Mouse (Mus musculus): ENCODE data around the gene Rlf. TPM values are rescaled to one million over a fixed set of nuclear protein-coding genes. Genes with fewer than 3 reads are reported as not detected.
A peak's percentile ranks its signal among the peaks of the same experiment; 100 is the strongest.

Gene Rlf
- total RNA-seq (2022), result 1 to 10 TPM; 7.6 to 9.3 (median 8.5) TPM

DNA sequence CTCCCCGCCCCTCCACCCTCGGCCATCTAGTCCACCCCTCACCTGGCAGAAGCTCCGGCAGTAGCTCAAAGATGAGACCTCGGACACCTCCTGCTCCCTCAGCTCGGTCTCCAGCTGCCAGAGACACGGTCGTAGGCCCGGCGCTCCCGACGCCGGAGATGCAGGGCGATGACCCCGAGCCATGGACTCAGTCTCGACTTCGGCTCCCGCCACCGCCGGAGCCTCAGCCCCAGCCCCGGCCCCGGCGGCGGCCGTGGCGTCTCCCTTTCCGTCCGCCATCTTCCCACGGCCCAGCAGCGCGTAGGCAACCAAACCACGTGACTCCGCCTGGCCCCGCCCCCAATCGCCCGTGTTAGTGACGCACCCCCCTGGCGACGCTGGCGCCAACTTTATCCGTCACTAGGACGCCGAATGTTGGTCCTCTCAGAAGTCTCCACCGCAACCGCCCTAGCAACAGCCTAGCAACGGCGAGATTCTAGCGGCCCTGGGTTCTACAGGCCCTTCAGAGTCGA, at the start of gene Rlf:
Gene Rlf, minus strand, starts transcription at position 292 of the 512 bp plus-strand sequence.
- DNase-seq (ENCODE audit: low spot score in 2 of 2), result peak; percentile 97 to 99

DNA sequence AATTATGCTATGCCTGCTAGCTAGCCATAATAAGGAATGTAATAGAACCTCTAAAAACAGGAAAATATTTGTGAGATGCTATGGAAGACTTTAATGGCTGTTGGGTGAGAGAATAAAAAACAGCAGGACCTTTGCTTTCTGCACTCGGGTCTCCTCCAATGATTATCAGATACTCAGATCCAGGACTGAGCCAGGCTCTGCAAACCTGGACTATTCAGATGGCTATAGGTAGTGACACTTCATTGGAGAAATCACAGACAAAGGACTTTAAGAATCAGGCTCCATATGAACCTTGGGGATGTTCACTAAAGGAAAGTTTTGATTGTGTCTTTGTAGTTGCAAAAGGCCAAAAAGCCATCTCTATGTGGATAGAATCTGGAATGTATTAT, 26.7 kb upstream of the Rlf start:
- no peak for DNase-seq (ENCODE audit: low spot score in 2 of 2)

DNA sequence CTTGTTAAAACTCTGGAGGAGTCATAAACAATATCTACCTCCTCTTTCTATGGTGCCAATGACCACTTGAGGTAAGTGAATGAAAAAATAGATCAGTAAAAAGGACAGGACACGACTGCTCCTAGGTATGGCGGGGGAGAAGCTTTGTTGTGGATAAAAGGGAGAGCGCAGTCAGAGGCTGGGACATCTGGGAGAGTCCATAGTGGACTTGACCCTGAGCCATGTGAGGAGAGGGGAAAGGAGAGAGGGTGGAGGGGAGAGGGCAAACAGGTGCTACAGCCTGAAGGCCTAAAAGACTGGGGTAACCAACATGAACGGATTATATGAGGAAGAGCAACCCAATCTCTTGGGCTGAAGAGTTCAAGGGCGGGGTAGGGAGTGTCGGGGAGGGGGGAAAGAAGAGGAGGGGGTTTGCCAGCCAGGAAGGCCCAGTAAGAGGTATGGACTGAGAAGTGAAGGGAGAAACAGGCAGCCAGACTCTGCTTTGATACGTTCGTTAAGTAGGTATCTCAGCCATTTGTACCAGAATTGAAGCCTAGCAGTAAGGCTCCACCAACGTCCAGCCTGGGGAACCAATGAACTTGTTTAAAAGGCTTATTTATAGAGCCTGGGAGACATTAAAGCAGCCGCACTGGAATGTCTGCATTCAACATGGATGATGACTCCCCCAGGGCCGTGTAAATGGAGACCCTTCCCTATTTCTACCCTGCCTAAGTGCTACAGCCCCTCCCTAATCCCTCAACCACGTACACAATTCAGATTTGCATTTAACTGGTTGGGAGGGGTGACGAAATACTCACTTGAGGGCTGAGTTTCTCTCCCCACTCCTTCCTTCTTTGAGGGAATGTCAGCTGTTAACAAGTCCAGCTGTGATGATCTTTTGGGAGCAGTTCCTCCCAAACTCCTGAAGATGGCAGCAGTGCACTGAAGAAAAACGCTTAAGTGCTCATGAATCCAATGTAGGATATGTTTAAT, 26.0 kb upstream of the Rlf start:
- DNase-seq (ENCODE audit: low spot score in 2 of 2), result no peak

DNA sequence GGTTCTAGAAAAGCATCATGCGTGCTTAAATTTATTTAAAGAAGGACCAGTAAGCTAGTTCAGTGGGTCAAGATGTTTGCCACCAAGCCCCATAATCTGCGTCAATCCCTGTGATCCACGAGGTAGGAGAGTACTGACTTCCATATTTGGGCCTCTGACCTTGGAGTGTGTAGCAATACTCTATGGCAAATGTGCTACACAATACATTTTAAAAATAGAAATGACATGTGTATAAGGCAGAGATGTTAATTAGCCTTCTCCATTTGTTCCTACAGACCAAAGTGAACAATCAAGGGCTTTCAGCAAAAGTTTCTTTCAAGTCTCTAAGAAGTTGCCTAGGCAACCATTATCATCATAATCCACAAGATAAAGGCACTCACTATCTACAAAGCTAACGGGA, 25.0 kb upstream of the Rlf start:
- no peak for DNase-seq (ENCODE audit: low spot score in 2 of 2)

DNA sequence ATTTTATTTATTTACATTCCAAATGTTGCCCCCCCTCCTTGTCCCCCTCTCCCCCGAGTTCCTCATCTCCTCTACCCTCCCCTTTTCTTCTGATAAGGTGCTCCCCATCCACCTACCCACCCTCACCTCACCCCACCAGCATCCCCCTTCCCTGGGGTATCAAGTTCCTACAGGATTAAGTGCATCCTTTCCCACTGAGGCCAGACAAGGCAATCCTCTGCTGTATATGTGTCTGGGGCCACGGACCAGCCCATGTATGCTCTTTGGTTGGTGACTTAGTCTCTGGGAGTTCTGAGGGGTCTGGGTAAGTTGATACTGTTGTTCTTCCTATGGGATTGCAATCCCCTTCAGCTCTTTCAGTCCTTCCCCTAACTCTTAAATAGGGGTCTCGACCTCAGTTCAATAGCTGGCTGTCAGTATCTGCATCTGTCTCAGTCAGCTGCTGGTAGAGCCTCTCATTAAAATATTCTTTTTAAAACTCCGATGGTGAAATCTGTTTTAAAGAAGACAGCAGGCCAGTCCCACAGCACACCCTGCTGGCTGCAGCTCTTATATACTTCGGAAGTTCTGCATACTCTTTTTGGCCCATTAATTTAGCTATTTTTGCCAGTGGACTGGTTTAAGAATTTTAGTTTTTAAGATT, 17.0 kb upstream of the Rlf start:
- DNase-seq (ENCODE audit: low spot score in 2 of 2), result no peak

DNA sequence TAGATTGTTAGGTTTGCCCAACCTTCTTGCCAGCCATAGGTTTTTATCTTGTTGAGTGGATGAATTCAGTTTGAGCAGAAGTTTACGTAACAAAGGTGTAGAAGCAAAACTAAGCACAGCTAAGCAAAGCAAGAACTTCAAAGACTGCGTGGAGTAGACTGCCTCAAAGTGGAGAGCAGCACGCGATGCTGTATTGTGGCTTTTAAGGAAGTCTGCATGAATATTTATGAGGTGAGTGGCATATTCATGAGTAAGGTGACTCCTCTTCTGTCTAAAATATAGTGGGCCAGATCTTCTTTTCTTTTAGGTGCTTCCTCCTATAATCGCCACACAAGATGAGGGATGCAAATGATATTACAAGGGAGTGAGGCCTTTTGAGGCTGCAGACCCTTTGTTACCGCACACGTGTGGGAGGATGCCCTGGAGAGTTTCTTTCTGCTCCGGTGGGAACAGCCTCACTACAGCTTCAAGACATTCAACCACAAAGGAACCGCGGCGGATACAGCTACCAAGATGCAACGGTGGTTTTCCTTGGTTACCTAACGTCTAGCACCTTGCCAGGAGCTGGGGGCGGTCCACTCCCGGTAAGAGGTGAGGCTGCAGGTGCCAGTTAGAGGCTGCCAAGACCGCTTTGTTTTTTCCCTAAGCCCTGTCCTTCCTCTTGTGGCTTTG, 16.2 kb upstream of the Rlf start:
- DNase-seq (ENCODE audit: low spot score in 2 of 2), result no peak

DNA sequence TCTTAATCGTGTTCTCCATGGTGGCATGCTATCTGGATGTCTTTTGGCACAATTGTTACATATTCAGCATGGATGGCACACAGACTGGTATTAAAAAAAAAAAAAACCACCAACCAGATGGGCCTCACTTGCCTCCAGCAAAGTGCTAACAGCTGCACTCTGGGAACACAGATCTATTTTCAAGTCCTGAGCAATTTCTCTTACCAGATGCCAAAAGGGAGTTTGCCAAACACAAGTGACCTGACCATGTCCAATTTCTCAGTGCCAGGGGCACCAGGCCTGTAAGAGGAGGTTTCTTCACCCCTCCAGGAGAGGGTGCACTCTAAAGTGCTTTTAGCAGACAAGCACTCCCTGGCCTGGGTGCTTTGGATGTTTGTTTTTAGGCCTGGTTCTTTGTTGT, 12.2 kb upstream of the Rlf start:
- DNase-seq (ENCODE audit: low spot score in 2 of 2), result peak; percentile 26 to 42

DNA sequence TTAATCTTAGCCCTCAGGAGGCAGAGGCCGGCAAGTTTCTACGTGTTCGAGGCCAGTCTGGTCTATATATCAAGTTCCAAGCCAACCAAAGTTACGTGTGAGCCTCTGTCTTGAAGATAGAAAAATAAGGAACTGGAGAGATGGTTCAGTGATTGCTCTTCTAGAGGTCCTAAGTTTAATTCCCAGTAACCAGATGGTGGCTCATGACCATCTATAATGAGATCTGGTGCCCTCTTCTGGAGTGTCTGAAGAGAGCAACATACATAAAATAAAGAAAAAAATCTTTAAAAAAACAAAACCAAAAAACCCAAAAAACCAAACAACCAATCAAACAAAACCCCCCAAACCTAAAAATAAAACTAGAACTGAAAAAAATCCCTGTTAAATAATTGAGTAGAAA, 10.3 kb upstream of the Rlf start:
- no peak for DNase-seq (ENCODE audit: low spot score in 2 of 2)

DNA sequence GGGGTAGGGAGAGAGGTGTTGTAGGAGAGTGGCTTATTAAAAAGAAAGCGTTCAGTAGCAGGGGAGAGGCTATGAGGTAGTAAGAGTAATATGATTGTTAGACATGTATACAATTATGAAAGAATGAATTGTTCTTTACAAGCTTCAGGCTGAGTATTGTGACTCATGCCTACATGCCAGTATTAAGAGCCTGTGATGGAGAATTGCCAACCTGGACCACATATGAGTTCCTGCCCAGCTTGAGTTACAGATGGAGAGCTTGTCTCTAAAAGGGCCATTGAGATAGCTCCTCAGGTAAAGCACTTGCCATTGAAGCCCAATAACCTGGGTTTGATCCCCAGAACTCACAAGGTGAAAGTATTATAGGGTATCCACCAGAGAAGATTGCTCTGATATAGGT, 8.3 kb upstream of the Rlf start:
- DNase-seq (ENCODE audit: low spot score in 2 of 2), result no peak

DNA sequence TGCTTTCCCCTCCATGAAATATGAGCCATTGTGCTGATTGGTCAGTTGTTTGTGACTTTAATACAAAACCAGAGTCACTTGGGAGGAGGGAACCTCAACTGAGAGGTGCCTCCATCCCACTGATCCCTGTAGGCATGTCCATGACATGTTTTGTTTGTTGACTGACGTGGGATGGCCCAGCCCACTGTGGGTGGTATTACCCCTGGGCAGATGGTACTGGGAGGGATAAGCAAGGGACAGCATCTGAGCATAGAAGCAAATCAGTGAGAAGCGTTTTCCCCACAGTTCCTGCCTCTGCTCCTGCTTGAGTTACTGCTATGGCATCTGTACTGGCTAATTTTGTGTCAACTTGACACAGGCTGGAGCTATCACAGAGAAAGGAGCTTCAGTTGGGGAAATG, 1.3 kb upstream of the Rlf start:
- no peak for DNase-seq (ENCODE audit: low spot score in 2 of 2)

DNA sequence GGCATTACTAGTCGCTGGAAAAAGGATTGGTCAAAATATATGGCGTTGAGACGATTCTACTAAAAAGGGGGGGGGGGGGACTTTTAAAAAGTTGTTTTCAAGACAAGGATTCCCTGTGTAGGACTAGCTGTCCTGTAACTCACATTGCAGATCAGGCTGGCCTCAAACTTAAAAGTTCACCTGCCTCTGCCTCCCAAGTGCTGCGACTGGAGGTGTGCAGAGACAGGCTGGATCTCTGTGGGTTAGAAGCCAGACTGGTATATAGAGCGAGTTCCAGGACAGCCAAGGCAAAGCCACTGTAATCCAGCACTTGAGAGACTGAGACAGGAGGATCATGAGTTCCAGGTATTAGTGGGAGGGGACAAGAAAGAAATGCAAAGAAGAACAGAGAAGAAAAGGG, 605 bp upstream of the Rlf start:
- no peak for DNase-seq (ENCODE audit: low spot score in 2 of 2)

DNA sequence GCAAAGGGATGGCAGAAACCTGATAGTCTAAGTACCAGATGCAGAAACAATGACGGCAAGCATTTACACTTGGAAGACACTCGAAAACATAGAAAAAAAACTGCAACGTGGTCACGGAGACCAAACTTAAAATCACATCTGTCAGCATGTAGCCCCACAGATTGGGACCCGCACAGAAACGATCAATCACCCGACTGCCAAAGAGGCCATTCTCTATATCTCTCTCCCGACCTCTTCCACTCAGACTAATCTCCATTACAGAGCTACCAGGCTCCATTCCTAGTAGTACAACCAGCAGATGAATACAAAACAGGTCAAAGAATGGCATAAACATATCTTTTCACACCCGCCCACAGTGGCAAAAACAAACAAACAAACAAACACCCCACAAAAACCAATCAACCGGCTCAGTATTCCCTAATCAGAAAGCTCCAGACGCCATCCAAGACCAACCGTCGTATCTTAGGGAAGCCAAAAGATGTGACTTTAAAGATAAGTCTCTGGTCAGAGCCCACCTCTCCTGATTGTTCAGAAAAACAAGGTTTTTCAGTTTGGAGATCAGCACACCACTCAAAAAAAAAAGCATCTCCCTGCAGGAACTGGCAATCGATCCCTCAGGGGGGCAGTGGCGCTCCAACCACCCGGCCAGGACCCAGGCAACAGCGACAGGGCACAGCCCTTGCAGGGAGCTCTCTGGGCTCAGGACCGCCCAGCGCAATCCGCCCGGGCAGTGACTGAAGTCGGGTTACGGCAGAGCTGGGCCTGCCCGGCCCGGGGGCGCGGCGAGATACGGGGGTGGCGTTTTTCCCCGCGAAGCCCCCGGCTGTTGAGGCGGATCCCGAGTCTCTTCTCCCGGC, 720 bp downstream of the Rlf start:
- peak; percentile 8 to 37 for DNase-seq (ENCODE audit: low spot score in 2 of 2)

DNA sequence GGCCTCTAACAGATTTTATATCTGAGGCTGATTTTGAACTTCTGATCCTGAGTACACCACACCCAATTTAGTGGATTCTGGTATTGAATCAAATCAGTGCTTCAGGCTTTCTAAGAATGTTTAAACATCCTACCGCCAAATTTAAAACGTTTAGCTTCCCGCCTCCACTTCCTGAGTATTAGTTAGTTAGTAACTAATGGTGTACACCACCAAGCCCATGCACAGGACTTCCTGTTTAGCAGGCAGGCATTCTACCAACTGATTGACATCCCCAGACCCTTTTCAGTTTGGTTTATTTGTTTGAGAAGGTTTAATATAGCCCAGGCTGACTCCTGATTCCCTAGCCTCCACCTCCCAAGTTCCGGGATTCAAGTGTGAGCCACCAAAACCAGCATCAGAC, 6.0 kb downstream of the Rlf start:
- no peak for DNase-seq (ENCODE audit: low spot score in 2 of 2)

DNA sequence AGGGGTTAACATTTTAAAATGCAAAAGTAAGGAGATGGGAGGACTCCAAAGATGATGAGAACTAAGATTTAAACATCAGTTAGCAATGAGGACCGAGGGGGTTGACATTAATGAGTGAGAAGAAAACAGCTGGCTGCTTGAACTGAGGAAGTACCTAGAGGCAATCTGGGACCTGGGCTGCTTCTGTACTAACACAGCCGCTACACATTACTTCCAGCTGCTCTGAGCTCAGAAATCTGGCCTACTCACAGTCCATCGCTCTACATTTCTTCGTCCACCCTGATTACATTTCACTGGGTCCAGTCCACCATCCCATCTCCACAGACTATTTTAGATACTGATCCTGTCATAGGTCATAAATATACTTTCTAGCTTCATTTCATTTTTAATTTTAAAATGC, 17.0 kb downstream of the Rlf start:
- DNase-seq (ENCODE audit: low spot score in 2 of 2), result peak in 1 of 2 experiments; percentile 5

DNA sequence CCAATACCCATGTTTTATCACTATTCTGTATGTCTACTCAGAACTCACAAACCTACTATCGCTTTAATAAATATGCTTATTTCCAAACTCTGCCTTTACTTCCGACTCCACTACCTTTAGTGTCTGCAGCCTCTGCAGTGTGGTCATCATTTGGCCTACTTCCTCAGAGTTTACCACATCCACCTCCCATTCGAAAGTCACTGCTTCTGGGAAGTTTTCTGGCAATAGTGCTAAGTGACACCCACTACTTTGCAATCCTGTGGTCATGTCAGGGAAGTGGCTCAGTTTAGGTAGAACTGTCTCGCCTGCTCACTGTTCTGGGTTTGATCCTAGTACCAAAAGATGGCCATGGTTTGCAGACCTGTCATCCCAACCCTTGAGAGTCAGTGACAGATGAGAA, 17.9 kb downstream of the Rlf start:
- no peak for DNase-seq (ENCODE audit: low spot score in 2 of 2)

DNA sequence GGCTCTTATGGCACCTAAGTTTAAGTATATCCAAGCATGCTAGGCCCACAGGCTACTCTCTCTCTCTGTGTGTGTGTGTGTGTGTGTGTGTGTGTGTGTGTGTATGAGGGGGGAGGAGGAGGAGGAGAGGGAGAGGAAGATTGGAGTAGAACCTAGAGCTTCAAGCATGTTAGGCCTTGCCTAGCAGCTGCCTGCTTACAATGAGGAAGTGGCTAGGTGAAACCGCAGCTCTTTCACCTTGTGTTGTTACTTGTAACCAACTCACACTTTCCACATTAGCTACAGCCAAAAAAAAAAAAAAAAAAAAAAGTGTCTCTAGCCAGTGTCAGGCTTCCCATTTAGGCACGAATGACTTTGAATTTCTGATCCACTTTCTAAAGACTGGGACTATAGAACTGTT, 18.7 kb downstream of the Rlf start:
- no peak for DNase-seq (ENCODE audit: low spot score in 2 of 2)

DNA sequence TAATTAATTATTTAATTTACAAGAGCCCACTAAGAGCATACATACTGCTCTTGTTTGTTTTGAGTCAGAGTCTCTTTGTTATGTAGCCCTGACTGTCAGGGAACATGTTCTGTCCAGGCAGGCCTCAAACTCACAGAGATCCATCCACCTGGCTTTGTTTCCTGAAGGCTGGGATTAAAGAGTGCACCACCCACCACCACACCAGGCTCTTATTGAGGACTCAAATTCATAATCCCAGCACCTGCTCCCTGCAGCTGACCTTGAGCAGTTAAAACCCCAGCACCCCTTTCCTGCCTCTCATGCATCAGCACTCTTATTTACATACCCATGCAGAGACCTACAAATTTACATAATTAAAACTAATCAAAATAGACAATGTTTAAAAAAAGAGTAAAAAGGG, 20.1 kb downstream of the Rlf start:
- no peak for DNase-seq (ENCODE audit: low spot score in 2 of 2)

DNA sequence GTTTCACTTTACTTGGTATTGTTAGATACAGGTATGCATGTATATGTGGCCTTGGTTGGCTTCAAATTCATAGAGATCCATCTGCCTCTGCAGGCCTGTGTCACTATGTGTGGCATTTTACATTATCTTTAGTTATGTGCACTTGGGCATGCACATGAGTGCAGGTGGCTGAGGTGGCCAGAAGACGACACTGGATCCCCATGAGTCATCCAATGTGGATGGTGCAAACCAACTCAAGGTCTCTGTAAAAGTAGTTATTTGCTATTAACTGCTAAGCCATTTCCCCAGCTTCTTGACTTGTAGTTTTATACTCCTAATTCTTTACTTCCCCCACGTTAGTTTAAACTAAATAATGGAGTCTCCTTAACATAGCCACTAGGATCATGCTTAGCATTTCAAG, 22.6 kb downstream of the Rlf start:
- no peak for DNase-seq (ENCODE audit: low spot score in 2 of 2)

DNA sequence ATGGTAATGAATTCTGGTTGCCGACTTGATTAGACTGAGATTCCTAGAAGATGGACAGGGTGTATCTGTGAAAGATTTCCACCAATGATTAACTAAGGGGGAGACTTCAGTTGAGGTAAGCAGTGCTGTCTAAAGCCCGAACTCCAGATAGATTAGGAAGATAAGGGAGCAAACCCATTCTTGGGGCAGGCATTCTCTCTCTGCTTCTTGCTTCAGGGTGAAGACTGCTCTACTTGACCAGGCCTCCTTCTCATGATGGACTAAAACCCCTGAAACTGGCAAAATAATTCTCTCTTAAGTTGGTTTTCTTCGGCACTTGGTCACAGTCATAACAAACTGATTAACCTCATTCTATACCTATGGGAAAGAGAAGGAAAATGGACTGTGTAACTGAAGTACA, 25.5 kb downstream of the Rlf start:
- DNase-seq (ENCODE audit: low spot score in 2 of 2), result no peak

DNA sequence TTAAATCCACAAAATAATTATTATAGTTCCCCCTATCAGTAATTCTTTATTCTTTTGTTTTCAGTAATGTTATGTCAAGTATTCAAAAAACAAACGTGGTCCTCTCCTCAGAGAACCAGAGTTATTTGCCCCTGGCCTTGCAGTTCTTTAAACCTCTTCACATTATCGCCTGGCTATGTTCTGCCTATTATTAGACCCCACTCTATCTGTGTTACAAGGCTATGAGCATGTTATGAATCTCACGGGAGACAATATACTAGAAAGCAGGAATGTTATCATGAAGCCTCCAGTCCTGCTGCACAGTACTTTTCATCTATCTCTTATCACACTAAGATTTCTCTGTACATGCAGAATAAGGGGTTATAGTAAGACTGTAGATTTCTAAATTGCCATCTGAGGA, 35.2 kb downstream of the Rlf start:
- no peak for DNase-seq (ENCODE audit: low spot score in 2 of 2)

DNA sequence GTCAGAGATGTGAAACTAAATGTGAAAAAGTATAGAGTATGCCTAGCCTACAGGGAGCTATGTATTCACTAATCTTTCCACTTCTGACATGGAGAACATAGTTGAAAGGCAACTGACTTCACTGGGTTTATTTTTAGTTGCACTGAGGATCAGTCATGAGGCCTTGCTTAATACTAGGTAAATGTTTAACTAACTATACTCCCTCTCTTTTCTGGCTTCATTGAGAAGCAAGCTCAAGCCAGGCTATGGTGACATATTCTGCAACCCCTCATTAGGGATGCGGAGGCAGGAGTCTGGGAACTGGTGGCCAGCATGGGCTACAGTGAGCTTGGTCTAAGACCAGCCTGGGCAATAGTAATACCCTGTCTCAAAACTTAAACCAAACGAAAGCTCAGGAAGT, 47.2 kb downstream of the Rlf start:
- DNase-seq (ENCODE audit: low spot score in 2 of 2), result no peak
